Mouse (Mus musculus): Measurements from ENCODE around the gene Anks1b.

Anks1b gene

DNA sequence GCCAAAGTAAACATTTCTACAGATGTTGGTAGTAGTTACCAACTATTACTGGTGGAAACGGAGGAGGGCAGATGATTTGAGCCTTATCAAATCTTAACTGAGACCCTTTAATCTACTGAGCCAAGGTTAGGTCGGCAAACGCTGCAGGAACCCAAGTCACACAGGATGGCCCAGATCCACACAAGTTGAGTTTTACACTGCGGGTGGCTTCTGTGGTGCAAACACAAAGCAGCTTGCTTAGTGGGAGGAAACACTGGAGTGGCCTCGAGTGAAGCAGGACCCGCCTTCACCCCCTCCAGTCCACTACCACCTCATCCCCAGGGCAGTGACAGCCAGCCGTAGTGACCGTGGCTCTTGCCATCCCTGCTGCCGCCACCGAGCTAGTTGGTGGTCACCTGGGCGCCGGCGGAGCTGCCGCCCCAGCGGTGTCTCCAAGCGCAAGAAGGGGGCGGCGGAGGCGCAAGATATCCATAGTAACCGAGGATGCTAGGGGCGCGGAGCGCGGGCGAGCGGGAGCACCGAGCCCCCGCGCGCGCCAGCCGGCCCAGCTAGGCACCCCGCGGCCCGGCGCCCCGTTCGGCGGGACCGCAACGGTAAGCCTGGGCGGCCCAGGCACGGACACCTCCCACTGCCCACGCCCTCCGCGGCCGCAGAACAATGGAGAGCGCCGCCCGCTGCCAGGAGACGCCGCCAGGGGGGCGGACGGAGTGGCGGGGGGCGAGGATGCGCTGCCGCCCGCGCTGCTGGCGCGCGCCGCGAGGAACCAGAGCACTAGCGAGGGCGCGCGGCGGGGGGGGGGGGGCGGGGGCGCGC lies 955.5 kb downstream of the Anks1b start:
- peak; percentile 71 for DNase-seq

DNA sequence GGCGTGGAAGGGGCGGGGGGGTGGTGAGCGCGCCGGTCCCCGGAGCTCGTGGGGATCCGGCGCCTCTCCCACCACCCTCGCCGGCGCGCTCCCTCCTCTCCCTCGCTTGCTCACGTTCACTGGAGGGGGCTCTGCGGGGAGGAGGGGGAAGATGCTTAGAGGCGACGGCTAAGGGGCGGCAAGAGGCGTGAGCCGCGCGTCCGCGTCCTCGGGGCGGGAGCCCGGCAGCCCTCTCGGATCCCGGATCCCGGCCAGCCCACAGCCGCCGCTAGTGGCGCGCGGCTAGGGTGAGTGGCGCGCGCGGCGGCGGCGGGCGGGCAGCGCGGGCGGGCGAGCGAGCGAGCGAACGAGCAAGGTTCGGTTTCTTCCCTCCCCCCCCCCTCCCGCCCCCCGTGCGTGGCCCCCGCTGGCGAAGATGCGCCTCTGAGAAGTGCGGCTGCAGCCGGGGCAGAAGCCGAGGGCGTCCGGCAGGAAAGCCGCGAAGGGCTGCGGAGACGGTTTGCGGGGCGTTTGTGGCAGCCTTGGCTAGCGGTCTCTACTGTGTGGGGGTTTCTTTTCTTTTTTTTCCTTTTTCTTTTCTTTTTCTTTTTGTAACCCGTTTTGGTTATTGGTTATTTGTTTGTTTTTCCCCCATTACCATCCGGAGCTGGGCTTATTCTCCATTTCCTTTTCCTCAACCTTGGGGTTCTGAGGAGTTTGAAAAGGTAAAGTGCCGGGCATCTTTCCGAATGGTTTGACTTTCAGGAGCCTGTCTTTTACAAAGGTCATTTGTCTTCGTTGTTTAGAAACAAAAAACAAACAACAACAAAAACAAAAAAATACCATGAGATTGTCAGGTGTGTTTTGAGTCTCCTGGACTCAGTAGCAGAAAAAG lies 956.3 kb downstream of the Anks1b start:
- DNase-seq: peak; percentile 64

GRCm38 (mm10) chr10:90830268-90830585 lies 956.9 kb downstream of the Anks1b start:
- no peak for DNase-seq

GRCm38 (mm10) chr10:90830591-90831287 lies 957.4 kb downstream of the Anks1b start:
- peak; percentile 47 for DNase-seq

GRCm38 (mm10) chr10:90831288-90831626 lies 957.9 kb downstream of the Anks1b start:
- DNase-seq: no peak

DNA sequence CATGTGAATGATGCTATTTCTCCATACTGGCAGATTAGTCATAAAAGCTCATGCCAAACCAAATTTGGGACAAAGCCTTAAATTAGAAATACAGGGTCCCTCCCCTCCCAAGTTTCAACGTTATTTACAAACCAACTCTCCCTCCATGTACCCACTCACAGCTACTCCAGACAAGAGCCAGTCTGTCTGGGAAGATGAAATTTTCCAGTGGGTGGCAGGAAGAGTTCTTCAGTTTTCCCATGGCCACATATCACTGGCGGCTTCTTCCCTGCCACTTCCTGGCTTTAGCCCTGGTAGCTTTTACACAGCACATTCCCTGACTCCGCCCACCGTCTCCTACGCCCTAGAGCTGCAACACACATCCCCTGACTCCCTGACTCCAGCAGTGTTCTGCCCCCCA lies 961.0 kb downstream of the Anks1b start:
- peak; percentile 62 for DNase-seq

GRCm38 (mm10) chr10:90835195-90835594 lies 961.9 kb downstream of the Anks1b start:
- no peak for DNase-seq

- DNase-seq: no peak
These were observed 966.5 kb downstream of the Anks1b start for GRCm38 (mm10) chr10:90839611-90840335.

- DNase-seq: no peak
These were observed 969.1 kb downstream of the Anks1b start for GRCm38 (mm10) chr10:90842398-90842797.

- DNase-seq: no peak
These were observed 977.8 kb downstream of the Anks1b start for GRCm38 (mm10) chr10:90851077-90851476.

DNA sequence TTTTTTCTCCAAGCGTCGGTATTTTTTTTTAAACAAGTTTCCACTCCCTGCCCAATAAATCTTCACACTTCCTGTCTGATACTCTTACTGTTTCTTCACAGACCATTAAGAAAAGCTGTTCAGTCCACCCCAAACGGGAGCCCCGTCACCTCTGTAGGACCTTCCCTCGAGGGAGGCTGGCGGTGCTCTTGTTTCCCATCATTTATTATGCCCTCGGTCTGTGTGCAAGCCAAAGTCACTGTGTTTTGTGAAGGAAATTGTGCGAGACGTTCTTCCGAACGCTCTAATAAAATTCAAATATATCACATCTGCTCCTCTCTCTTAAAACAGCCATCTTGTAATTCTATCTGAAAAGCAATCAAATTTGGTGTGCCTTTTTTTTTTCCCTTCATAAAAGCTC lies 978.7 kb downstream of the Anks1b start:
- DNase-seq: no peak

DNA sequence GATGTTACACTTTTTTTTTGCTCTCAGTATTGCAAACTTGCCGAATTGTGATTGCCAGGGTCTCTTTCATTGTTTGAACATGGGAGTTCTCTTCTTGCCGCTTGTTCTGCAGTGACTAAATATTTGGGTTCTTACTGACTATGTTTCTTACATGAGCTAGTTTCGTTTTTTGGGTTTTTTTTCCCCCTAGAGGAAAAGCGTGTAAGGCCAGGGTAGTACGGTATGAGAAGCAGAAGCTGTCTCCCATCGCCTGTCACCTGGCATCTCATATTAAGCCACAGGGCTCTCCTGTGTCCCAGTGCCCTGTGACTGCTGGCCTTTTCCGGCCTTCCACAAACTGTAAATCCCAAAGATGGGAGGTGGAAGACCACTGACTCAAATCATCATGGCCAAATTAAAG lies 979.1 kb downstream of the Anks1b start:
- DNase-seq: no peak

DNA sequence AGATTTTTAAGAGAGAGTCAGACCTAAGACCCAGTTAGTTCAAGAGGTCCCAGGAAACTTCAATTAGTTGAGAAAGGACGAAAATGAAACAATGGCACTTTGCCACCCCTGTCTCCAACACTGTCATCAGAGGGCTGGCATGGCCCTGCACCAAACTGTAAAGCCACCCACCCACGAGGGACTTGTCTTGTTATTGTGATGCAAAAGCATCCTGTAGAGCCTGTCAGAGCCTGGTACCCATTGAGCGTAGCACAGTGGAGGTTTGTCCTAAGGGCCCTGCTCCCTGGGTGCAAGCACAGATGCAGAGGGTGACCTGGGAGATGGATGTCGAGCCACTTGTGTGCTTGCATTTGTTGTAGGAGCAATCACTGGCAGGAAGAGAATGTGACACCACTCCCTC lies 983.4 kb downstream of the Anks1b start:
- DNase-seq: peak; percentile 35

- DNase-seq: peak; percentile 86
These were observed 986.6 kb downstream of the Anks1b start for GRCm38 (mm10) chr10:90859665-90860523.

GRCm38 (mm10) chr10:90863881-90864598 lies 990.7 kb downstream of the Anks1b start:
- DNase-seq: no peak

- DNase-seq: no peak
These were observed 991.2 kb downstream of the Anks1b start for GRCm38 (mm10) chr10:90864599-90864889.

GRCm38 (mm10) chr10:90873204-90873603 lies 999.9 kb downstream of the Anks1b start:
- DNase-seq: peak; percentile 76

GRCm38 (mm10) chr10:90874166-90874565 lies 1000.9 kb downstream of the Anks1b start:
- DNase-seq: no peak

- no peak for DNase-seq
These were observed 1007.7 kb downstream of the Anks1b start for GRCm38 (mm10) chr10:90880854-90881560.

DNA sequence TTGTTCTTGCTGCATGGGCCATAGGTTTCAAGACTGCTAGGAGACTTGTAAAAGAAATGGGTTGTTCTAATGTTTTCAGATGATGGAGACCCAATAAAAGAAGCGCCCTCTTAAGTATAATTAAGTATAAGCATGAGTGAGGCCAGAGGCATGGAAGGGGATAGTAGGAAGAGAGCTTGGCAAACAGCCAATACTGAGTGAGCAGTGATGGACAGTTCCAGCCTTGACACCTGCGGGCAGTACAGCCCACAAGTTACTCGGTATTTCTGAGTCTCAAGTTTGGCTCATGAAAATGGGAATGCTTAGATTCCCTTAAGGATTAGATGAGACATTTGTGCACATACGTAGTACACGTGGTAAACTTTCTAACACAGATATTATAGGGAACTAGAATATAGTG lies 1016.3 kb downstream of the Anks1b start:
- DNase-seq: no peak

DNA sequence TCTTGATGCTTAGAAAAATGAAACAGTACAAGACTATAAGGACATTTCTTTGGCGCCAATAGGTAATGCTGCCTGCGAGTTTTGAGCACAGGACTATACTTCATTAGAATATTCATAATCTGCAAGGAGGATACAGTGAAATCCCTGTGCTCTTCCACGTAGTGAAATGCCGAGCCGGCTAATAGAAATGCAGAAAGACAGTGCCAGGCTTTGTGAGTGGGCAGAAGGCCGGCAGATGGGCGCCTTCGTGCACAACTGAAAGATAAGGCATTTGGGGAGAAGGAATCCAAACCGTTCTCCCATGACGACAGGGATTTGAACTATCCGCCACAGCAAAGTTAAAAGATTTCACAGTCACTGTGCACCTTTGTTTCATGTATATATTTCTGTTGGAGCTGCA lies 1019.4 kb downstream of the Anks1b start:
- peak; percentile 69 for DNase-seq
